Mouse (Mus musculus) stomach, adult 2 months (tissue): ENCODE results near the gene Mfap3l. TPM values are rescaled to one million over a fixed set of nuclear protein-coding genes. Genes with fewer than 3 reads are reported as not detected.

ENCODE experiments used
- polyA plus RNA-seq: library from polyadenylated mRNA; depleted of rRNA; stranded (reverse); fragments of >200 nt; gene quantifications from 2 replicates; pipeline ENCODE4 v1.2.3, GENCODE M21; 2012; rRNA removed

Gene Mfap3l
- 1.1 and 1.2 TPM in 2 replicates for polyA plus RNA-seq

DNA sequence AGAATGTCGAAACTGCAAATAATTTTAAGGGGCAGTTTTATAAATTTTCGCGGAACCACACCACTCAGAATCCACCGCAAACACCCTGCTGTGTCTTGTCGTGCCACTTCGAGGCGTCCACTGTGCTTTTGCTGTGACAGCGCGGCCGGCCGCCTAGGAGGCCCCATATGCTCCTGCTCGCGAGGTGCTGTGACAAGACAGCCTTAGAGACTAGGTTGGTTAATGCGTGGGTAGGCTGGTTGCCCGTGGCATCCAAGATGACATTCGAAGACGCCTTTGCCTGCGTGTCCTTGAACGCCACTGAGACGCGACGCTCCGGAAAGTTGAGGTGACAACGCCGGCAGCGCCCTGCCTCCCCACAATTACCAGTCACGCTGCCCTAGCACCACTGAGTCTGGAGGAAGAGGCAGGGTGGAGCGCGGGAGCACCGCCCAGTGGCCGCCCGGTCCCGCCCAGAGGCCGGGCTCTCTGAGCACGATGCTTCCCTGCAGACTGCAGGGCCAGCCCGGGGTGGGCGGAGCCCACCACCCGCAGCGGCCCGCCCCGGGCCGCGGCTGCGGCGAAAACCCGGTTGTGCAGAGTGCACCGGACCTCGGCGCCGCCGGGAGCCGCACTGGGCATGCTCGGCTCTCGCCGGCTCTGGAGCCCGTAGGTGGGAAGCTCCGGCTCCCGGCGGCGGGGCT is at the start of gene Mfap3l:
Gene Mfap3l (plus strand): TSS at position 578 of the 683 bp plus-strand sequence.

Other genes with a start within 250 kb of the Mfap3l start
- gene Gm10283, start 129.6 kb upstream of the Mfap3l start, polyA plus RNA-seq, result not detected in 2 replicates
- gene Aadat, start 126.9 kb upstream of the Mfap3l start, polyA plus RNA-seq, result 0.18 TPM in 1 of 2 replicates, not detected in the other